Mouse (Mus musculus) lung, embryonic 16.5 days (tissue): ENCODE results near the gene Nfasc. TPM values are rescaled to one million over a fixed set of nuclear protein-coding genes. Genes with fewer than 3 reads are reported as not detected.

Experiments used
- ATAC-seq: fragments of 200-750 bp; cut with Nextera tagmentation; 2 replicates; pipeline ENCODE4 v1.8.0; 2017; ENCODE audit warnings: low read depth, mild to moderate bottlenecking, moderate library complexity
- H3K27ac ChIP-seq: fragments of 300-500 bp; sonication (generic); 2 replicates; pipeline ENCODE4 v1.5.1; 2014; ENCODE audit warnings: mild to moderate bottlenecking, control low read depth, low read length
- H3K27me3 ChIP-seq: fragments of 300-500 bp; sonication (generic); 2 replicates; pipeline ENCODE4 v1.6.1; 2014; ENCODE audit warnings: low read depth, low read length, mixed read lengths; ENCODE audit not compliant: control insufficient read depth, insufficient read depth
- H3K36me3 ChIP-seq: fragments of 300-500 bp; sonication (generic); 2 replicates; pipeline ENCODE4 v1.6.1; 2014; ENCODE audit warnings: low read length; ENCODE audit not compliant: control insufficient read depth, insufficient read depth
- H3K4me1 ChIP-seq: fragments of 300-500 bp; sonication (generic); replicated peaks from 2 replicates; pipeline ENCODE4 v1.6.1; 2014; ENCODE audit warnings: low read length, mixed read lengths; ENCODE audit not compliant: control insufficient read depth, insufficient read depth
- H3K4me2 ChIP-seq: fragments of 300-500 bp; sonication (generic); 2 replicates; pipeline ENCODE4 v1.6.1; 2014; ENCODE audit warnings: low read depth, low read length, control low read depth
- H3K4me3 ChIP-seq: fragments of 300-500 bp; sonication (generic); 2 replicates; pipeline ENCODE4 v1.5.1; 2014; ENCODE audit warnings: mild to moderate bottlenecking, low read length, control low read depth
- H3K9ac ChIP-seq: fragments of 300-500 bp; sonication (generic); 2 replicates; pipeline ENCODE4 v1.6.1; 2014; ENCODE audit warnings: low read length, control low read depth
- H3K9me3 ChIP-seq: fragments of 300-500 bp; sonication (generic); 2 replicates; pipeline ENCODE4 v1.6.1; 2016; ENCODE audit warnings: low read length; ENCODE audit not compliant: control insufficient read depth
- WGBS: fragments of 180-500 bp; shearing (Covaris S2); extraction: QIAGEN DNeasy Blood & Tissue Kit; methylation state at CpG from one replicate; pipeline ENCODE4 v1.1.7; 2014; 5-methylcytosine and 5-hydroxymethylcytosine counted together
- polyA plus RNA-seq: library from polyadenylated mRNA; unstranded; fragments of >200 nt; fragmentation: Nextera tagmentation; extraction: Ambion mirVana; gene quantifications from 2 replicates; pipeline ENCODE4 v1.2.1, GENCODE M21; 2015

Gene Nfasc
- polyA plus RNA-seq, 1 experiment from 2014 or later, result 0.18 TPM

DNA sequence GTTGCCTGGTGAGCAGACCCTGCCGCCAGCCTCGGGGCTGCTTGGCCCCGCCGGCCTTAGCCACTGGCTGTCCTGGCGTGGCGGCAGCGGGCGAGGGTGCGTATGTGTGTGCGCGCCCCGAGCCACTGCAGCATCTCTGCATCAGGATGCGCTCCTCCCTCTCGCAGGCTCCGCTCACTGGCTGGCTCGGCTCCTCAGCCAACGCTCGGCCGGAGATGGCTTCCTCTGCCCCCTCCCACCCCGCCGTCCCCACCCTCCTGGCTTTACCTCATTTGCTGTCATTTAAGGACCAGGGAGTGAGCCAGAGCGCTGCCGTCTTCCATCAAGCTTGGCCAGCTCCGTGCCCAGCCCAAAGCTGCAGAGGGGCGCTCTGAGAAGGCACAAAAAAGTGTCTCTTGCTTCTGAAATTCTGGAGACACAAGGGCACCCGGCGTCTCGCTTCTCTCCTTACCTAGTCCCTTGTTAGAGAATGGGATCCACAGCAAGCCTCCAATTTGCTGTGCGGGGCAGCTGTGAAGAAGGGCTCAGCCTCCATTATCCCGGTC, 198.8 kb downstream of the Nfasc start, which contains the start of gene Cntn2:
Gene Cntn2, minus strand, starts transcription at position 495 of the 545 bp plus-strand sequence.
- Histone ChIP-seq H3K4me1 (peaks cover 10% of the 10 kb centered on the region), H3K4me2 (peak within 1 kb of the TSS; percentile 31; the same call in 1 of the 2 replicates), H3K9ac (no peak within 1 kb of the TSS), H3K27me3 (peaks cover 39% of the 10 kb centered on the region), H3K9me3 (no peaks in the 10 kb centered on the region), H3K4me3 (peak within 1 kb of the TSS; percentile 7; the same call in 1 of the 2 replicates), H3K27ac (no peak within 1 kb of the TSS), H3K36me3 (no peaks in the 10 kb centered on the region)
- 2% methylated on average over 30 of the region's 30 CpGs for WGBS
- ATAC-seq, result no peak; the same call in 1 of the 2 replicates

DNA sequence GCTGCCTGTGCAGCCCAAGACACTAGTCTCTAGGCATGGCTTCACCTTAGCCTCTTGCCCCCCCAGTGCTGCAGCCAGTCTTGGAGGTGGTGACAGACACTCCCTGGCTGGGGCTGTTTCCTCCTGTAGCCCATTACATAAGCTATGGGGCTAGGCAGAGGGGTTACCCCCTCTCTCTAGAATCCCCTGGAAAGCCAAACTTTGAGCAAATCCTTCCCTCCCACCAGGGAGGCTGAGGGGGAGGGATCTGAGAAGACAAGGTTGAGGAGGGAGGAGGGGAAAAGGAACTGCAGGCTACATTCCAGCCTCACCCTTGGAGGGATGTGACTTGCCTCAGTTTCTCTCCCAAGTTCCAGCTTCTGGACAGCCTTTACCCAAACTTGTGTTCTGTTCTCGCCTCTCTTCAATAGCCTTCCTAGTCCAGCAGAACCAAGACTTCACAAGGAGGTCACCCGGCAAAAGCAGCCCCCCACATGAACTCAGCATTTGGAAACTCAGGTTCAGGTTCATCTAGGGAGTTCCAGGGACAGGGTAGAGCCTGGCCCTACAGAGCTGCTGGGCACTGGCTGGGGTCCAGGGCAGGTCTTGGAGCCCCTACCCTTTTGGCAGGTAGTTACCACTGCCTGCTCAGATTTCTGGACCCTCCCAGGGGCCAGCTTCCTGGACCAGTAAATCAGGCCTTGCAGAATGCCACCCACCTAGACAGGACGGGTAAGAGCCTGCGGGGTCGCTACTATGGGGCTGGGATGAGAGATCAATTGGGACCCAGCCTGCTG, 199.6 kb downstream of the Nfasc start:
- H3K9ac ChIP-seq, result no peak overlapping the region
- no peaks in the 10 kb centered on the region for H3K36me3 ChIP-seq
- 18% methylated on average over 5 of the region's 5 CpGs for WGBS
- no peak overlapping the region for H3K27ac ChIP-seq
- no peak for ATAC-seq
- H3K4me2 ChIP-seq, result no peak overlapping the region
- H3K4me3 ChIP-seq, result no peak overlapping the region
- H3K27me3 ChIP-seq, result peaks cover 39% of the 10 kb centered on the region
- H3K4me1 ChIP-seq, result peaks cover 10% of the 10 kb centered on the region
- H3K9me3 ChIP-seq, result no peaks in the 10 kb centered on the region

DNA sequence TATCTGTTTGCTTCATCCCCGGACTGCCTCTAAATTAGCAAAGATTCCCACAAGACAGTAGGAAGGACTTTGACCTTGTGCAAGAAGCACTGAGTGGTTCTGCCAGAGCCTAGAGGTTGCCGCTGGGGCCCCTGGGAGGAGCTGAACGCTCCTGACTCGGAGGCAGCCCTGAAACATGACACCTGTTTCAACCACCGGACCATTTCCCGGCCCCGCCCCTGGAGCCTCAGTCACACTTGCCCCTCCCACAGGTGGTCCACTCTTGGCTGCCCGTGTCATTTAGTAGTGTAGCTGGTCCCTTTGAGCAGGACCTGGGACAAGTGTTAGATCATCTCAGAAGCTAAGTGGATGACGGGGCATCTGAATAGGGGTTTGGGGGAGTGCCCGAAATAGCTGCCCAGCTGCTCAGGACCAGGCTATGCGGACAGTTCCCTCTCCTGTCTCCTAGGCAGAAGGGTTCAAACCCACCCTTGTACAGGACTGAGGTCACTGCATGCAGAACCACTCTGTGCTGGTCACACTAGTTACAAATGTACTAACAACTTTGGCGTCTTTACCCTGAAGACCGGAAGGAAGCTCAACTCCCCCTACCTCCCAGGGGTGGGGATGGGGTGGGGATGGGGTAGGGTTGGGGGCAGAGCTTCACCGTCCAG, 200.3 kb downstream of the Nfasc start:
- Histone ChIP-seq H3K9me3 (no peaks in the 10 kb centered on the region), H3K27ac (no peak overlapping the region), H3K36me3 (no peaks in the 10 kb centered on the region), H3K9ac (no peak overlapping the region), H3K4me1 (peaks cover 10% of the 10 kb centered on the region), H3K4me3 (no peak overlapping the region), H3K4me2 (no peak overlapping the region), H3K27me3 (peaks cover 39% of the 10 kb centered on the region)
- peak; percentile 62 for ATAC-seq
- WGBS, result 5% methylated on average over 14 of the region's 14 CpGs

DNA sequence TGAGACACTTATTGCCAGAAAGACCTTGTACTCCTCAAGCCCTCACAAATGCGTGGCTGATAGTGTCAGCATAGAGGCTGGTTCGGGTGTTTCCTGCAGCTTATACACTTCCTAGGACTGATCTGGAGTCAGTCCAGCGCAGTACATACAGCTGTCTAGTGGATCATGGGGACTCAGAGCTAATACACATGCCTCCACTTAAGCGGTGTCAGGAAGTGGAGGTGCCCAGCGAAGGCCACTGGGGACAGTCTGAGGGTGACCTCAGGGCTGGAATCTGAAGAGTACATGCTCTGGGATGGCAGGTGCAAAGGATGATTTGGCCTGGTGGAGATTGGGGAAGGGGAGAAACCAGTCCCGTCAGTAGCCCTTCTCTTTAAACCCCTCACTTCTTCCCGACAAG, 200.9 kb downstream of the Nfasc start:
- Histone ChIP-seq H3K4me3 (no peak overlapping the region), H3K36me3 (no peaks in the 10 kb centered on the region), H3K4me2 (no peak overlapping the region), H3K27me3 (peaks cover 39% of the 10 kb centered on the region), H3K9ac (no peak overlapping the region), H3K4me1 (peaks cover 10% of the 10 kb centered on the region), H3K9me3 (no peaks in the 10 kb centered on the region), H3K27ac (no peak overlapping the region)
- no peak for ATAC-seq
- 28% methylated on average over 7 of the region's 7 CpGs for WGBS

DNA sequence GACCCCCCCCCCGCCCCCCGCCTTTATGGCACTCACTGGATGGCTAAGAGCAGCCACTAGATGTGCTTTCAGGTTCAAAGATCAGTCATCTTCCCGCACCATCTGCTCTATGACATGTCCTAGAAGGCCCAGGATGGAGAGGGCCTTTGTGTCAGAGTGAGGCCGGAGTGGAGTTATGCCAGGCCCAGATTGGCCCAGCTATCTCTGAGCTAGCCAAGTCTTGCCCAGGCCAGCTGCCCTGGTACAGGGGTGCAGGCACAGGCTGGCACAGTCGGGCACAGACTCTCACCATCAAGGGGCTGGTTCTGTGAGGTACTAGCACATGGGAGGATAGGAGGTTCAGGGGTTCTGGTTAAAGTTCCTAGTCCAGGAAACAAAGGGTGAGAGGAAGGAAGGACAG, 203.9 kb downstream of the Nfasc start:
- H3K9ac ChIP-seq, result no peak overlapping the region
- no peak for ATAC-seq
- H3K27ac ChIP-seq, result no peak overlapping the region
- no peak overlapping the region for H3K4me3 ChIP-seq
- WGBS, result 76% methylated on average over 5 of the region's 5 CpGs
- no peaks in the 10 kb centered on the region for H3K9me3 ChIP-seq
- no peaks in the 10 kb centered on the region for H3K36me3 ChIP-seq
- peaks cover 23% of the 10 kb centered on the region for H3K27me3 ChIP-seq
- H3K4me2 ChIP-seq, result no peak overlapping the region
- peaks cover 7% of the 10 kb centered on the region for H3K4me1 ChIP-seq

DNA sequence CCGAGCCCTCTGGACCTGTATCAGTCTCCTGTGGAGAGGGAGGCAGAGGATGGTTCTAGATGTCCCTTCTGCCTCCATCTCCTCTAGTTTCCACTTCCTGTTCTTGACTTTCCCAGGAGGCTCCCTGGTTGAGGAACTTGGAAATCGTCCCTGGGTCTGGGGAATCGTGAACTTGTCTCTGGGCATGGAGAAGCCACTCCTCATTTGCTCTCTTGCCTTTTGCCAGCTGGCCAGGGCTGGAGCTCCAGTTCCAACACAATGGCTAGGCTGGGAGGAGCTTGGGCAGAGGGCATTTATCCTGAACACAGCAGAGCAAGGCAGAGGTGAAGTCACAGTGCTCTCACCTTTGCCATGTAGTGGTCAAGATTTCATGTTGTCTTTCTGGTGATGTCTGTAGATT, 205.2 kb downstream of the Nfasc start:
- Histone ChIP-seq H3K4me1 (peaks cover 5% of the 10 kb centered on the region; the same call in 1 of the 2 replicates), H3K9me3 (no peaks in the 10 kb centered on the region), H3K9ac (no peak overlapping the region), H3K36me3 (no peaks in the 10 kb centered on the region), H3K4me2 (no peak overlapping the region), H3K27ac (no peak overlapping the region), H3K27me3 (peaks cover 10% of the 10 kb centered on the region), H3K4me3 (no peak overlapping the region)
- WGBS, result 62% methylated on average over 3 of the region's 3 CpGs
- ATAC-seq, result no peak

DNA sequence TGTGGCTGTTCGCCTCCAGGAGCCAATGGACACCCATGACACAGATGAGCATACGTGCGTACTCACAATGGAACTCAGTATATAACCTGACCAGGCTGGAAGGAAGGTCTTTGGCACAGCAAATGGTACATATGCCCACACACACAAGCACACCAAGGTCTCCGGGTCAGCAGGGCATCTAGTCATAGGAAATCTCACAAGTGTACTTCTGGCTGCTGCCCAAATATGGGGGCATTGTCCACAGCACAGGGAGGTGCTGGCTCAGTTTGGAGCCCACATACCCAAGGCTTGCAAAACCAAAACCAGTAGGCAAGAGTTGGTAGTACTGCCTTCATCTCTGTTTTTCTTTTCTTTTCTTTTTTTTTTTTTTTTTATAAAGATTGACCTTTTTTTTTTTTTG, 206.1 kb downstream of the Nfasc start:
- WGBS, result 88% methylated on average over 4 of the region's 4 CpGs
- Histone ChIP-seq H3K9me3 (no peaks in the 10 kb centered on the region), H3K36me3 (no peaks in the 10 kb centered on the region), H3K4me2 (no peak overlapping the region), H3K27me3 (peaks cover 9% of the 10 kb centered on the region; the same call in 1 of the 2 replicates), H3K27ac (no peak overlapping the region), H3K4me1 (peaks cover 3% of the 10 kb centered on the region; the same call in 1 of the 2 replicates), H3K4me3 (no peak overlapping the region), H3K9ac (no peak overlapping the region)
- ATAC-seq, result no peak

DNA sequence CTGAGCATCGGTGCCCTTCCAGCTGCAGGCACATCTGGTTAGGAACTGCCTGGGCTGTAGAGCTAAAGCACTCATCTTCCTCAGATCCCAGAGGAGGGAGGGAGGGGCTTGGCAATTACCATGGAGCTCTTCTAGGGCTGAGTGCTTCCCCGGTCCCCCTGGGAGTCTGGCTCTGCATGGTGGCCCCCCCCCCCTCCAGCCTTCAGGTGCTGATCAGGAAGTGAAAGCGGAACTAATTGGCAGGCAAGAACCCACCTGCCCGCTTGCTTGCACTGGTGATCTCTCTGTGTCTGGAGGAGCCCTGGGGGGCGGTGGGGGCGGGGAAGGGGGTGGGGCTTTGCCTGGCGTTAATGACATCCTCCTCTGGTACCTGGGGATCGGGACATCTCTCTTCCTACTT, 207.8 kb downstream of the Nfasc start:
- ATAC-seq, result no peak
- Histone ChIP-seq H3K4me3 (no peak overlapping the region), H3K9ac (no peak overlapping the region), H3K36me3 (no peaks in the 10 kb centered on the region), H3K27me3 (no peaks in the 10 kb centered on the region; the same call in 1 of the 2 replicates), H3K4me1 (peaks cover 2% of the 10 kb centered on the region; the same call in 1 of the 2 replicates), H3K4me2 (no peak overlapping the region), H3K27ac (no peak overlapping the region), H3K9me3 (no peaks in the 10 kb centered on the region)
- 8% methylated on average over 7 of the region's 8 CpGs for WGBS

DNA sequence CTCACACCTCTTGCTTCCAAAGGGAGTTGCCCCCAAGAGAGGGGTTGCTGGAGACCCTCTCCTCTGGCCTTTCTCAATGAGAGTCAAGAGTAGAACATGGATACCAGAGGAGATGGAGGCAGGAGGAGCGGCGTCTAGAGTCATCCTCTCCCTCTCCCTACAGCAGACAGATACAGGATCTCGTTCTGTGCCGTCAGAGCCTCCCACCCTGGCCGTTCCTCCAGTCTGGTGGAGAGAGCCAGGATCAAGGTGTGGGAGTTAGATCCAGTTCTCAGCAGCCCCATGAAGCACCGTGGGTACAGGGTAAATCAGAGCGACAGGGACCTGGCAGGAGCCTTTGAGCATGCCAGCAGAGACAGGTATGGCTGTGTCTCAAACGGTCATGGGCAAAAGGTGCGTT, 209.1 kb downstream of the Nfasc start:
- no peak for ATAC-seq
- 53% methylated on average over 9 of the region's 9 CpGs for WGBS

More for the DNA sequence above, 209.1 kb downstream of the Nfasc start:
- Histone ChIP-seq H3K4me1 (no peaks in the 10 kb centered on the region), H3K4me2 (no peak overlapping the region), H3K9ac (no peak overlapping the region), H3K36me3 (no peaks in the 10 kb centered on the region), H3K27me3 (no peaks in the 10 kb centered on the region; the same call in 1 of the 2 replicates), H3K9me3 (no peaks in the 10 kb centered on the region), H3K4me3 (no peak overlapping the region), H3K27ac (no peak overlapping the region)
